Mouse (Mus musculus) heart, embryonic 10.5 days (tissue): ENCODE results near the gene Slc45a3. TPM values are rescaled to one million over a fixed set of nuclear protein-coding genes. Genes with fewer than 3 reads are reported as not detected.

Source experiments
- DNase-seq: peaks from one replicate; pipeline ENCODE4 v3.0.0-alpha.2; 2017; ENCODE audit warnings: low spot score
- H3K27ac ChIP-seq: fragments of 300-500 bp; sonication (generic); 2 replicates; pipeline ENCODE4 v1.5.1; 2016; ENCODE audit warnings: mild to moderate bottlenecking
- H3K27me3 ChIP-seq: fragments of 300-500 bp; sonication (generic); 2 replicates; pipeline ENCODE4 v1.6.1; 2016; ENCODE audit warnings: mild to moderate bottlenecking; ENCODE audit not compliant: poor library complexity, insufficient read depth, severe bottlenecking
- H3K36me3 ChIP-seq: fragments of 300-500 bp; sonication (generic); 2 replicates; pipeline ENCODE4 v1.6.1; 2016; ENCODE audit warnings: mild to moderate bottlenecking, moderate library complexity
- H3K4me1 ChIP-seq: fragments of 300-500 bp; sonication (generic); 2 replicates; pipeline ENCODE4 v1.6.1; 2016; ENCODE audit warnings: mild to moderate bottlenecking
- H3K4me3 ChIP-seq: fragments of 300-500 bp; sonication (generic); 2 replicates; pipeline ENCODE4 v1.5.1; 2016; ENCODE audit warnings: mild to moderate bottlenecking, moderate library complexity
- H3K9me3 ChIP-seq: fragments of 300-500 bp; sonication (generic); 2 replicates; pipeline ENCODE4 v1.6.1; 2016; ENCODE audit warnings: mild to moderate bottlenecking, moderate library complexity
- WGBS: fragments of 180-500 bp; shearing (Covaris S2); methylation state at CpG from one replicate; pipeline ENCODE4 v1.1.7; 2016; 5-methylcytosine and 5-hydroxymethylcytosine counted together
- polyA plus RNA-seq: library from polyadenylated mRNA; unstranded; fragments of >200 nt; fragmentation: Nextera tagmentation; extraction: Ambion mirVana; gene quantifications from 2 replicates; pipeline ENCODE4 v1.2.1, GENCODE M21; 2016

Gene Slc45a3
- polyA plus RNA-seq, 1 experiment from 2014 or later: 1.9 TPM

DNA sequence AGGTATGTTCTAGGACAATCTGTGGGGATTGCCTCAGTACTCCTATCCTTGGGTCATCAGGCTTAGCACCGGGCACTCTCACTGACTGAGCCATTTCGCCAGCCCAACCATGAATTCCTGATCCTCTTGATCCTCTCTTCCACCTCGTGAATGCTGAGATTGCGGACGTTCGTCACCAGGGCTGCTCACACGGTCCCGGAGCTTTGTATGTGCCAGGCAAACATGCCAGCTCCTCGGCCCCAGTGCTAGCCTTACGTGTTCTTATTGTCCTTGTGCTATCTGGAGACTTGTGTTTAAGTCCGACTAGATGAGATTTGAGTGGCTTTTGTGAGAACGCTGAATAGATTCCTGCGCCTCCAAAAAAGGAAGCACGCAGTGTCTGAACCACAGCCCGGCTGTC, 24.7 kb downstream of the Slc45a3 start:
- 72% methylated on average over 15 of the region's 15 CpGs for WGBS
- DNase-seq: no peak
- Histone ChIP-seq H3K4me1 (no peaks in the 10 kb centered on the region), H3K9me3 (no peaks in the 10 kb centered on the region), H3K4me3 (no peak overlapping the region), H3K27me3 (0 out of 2 replicates have a peak, but pooled peaks cover under 1% of the 10 kb centered on the region), H3K27ac (no peak overlapping the region), H3K36me3 (no peaks in the 10 kb centered on the region)

DNA sequence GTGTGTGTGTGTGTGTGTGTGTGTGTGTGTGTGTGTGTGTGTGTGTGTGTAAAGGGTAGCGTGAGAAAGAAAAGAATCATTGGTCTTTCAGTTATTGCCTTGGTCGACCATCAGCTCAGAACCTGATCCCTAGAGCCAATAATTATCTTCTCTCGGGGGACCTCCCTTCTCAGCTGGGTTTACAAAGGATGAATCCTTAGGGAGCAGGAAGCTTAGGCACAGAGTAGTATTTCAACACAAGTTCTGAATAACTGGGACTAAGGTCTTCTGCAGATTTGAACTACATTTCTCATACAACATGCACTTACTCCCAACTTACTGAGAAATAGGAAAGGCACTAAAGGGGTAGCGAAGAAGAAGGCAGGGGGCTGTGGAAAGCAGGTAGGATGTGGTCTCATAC, 26.7 kb downstream of the Slc45a3 start:
- Histone ChIP-seq H3K27me3 (0 out of 2 replicates have a peak, but pooled peaks cover 4% of the 10 kb centered on the region), H3K36me3 (no peaks in the 10 kb centered on the region), H3K4me1 (no peaks in the 10 kb centered on the region), H3K4me3 (no peak overlapping the region), H3K9me3 (no peaks in the 10 kb centered on the region), H3K27ac (no peak overlapping the region)
- 70% methylated on average over 4 of the region's 4 CpGs for WGBS
- DNase-seq: no peak

DNA sequence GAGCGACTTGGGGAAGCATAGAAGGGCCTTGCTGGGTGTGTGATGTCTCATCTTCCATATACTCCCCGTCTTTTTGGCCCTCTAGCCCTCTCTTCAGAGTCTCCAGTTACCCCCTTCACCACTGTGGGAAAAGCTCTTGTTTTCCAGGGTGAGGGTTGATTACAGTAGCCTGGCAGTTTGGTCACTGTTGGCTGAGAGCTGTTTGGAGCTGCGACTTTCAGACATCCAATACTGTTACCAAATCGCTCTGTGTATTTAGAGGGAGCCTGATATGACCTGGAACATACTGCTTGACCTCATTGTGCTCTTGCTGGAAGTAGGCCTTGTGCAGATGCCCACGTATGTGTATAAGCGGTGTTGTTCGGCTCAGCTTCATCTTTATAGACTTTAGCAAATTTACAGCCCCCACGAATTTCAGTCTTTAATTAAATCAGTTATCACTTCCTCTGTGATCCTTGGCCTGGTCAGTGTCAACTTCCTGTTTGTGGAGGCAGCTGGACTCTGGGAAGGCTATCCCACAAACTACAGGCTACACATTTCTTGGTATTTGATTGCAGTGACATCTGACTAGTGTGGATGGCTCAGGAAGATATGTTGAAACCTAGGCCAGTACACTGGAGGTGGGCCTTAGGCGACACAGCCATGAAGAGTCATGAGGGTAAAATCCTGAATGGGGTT, 27.5 kb downstream of the Slc45a3 start:
- Histone ChIP-seq H3K9me3 (no peaks in the 10 kb centered on the region), H3K4me3 (no peak overlapping the region), H3K27ac (no peak overlapping the region), H3K4me1 (no peaks in the 10 kb centered on the region), H3K36me3 (no peaks in the 10 kb centered on the region), H3K27me3 (0 out of 2 replicates have a peak, but pooled peaks cover 4% of the 10 kb centered on the region)
- DNase-seq: no peak
- WGBS: 78% methylated on average over 9 of the region's 9 CpGs

DNA sequence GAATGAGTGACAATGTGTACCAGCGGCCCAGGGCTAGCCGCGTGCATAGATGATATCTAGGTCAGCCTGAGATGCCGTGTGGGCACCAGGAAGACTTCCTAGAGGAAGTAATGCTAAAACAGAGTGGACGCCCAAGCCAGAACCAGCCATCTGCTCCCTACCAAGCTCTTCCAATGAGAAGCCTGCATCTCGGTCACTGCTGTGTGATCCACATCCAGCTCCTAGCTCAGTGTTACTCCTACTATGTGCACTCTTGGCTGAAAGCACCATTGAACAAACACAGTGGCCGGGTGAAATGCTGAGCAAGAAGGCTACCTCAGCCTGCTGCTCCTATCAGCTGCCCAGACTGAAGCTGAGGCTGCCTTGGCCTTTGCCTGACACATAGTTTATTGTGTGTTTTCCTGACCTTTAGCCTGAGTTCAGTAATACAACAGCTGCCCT, 29.8 kb downstream of the Slc45a3 start:
- no peak for DNase-seq
- no peak overlapping the region for H3K27ac ChIP-seq
- H3K27me3 ChIP-seq: 0 out of 2 replicates have a peak, but pooled peaks cover 4% of the 10 kb centered on the region
- no peaks in the 10 kb centered on the region for H3K4me1 ChIP-seq
- WGBS: 76% methylated on average over 7 of the region's 7 CpGs
- no peaks in the 10 kb centered on the region for H3K9me3 ChIP-seq
- H3K36me3 ChIP-seq: no peaks in the 10 kb centered on the region
- H3K4me3 ChIP-seq: no peak overlapping the region

DNA sequence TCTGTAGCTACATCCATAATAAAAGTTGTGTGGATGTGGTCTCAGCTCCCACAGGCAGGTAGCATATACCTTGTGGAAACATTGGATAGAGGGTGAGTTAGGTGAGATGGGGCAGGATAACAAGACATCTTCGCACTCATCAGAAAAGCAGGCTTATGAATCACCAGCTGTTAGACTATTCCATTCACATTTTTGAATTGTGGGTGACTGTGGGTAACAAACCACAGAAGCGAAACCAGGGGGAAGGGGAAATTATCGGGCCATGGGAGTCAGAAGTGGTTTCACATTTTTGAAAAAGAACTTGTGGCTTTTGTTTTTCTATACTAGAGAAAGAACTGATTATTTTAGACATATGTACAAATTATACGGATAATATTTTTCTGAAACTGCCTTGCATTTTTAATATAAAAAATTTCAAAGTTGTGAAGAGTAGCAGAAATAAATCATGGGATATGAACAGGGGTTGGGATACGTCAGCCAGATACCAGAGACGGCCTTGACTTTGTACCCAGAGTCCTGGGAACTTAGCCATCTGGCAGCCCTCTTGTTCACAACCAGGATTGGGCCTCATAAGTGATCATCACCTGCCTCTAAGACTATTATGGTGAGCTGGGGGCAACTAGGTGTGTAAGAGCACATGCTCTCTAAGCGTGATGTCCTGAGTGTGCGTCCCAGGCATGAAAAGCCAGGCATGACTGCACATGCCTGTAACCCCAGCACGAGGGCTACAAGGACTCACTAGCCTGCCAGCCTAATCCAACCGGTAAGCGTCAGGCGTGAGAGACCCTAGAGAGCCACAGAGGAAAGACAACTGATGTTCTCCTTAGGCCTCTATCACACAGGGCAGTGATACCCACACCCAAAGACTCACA, 30.6 kb downstream of the Slc45a3 start:
- Histone ChIP-seq H3K9me3 (no peaks in the 10 kb centered on the region), H3K27ac (no peak overlapping the region), H3K4me1 (no peaks in the 10 kb centered on the region), H3K36me3 (no peaks in the 10 kb centered on the region), H3K27me3 (0 out of 2 replicates have a peak, but pooled peaks cover 4% of the 10 kb centered on the region), H3K4me3 (no peak overlapping the region)
- 82% methylated on average over 12 of the region's 12 CpGs for WGBS
- DNase-seq: no peak

DNA sequence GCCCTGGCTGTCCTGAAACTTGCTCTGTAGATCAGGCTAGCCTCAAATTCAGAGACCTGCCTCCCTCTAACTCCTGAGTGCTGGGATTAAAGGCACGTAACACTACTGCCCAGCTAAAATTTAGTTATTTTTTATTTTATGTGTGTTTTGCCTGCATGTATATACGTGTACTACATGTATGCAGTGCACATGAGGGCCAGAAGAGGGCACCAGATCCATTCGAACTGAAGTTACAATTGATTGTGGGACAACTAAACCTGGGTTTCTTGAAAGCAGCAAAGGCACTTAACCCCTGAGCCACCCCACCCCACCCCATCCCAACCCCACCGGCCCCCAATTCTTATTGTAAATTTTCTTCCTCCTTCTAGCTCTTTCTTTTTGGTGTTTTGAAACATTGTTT, 32.3 kb downstream of the Slc45a3 start:
- Histone ChIP-seq H3K27me3 (0 out of 2 replicates have a peak, but pooled peaks cover 4% of the 10 kb centered on the region), H3K9me3 (no peaks in the 10 kb centered on the region), H3K4me1 (no peaks in the 10 kb centered on the region), H3K27ac (no peak overlapping the region), H3K36me3 (no peaks in the 10 kb centered on the region), H3K4me3 (no peak overlapping the region)
- WGBS: 33% methylated on average over 4 of the region's 4 CpGs
- no peak for DNase-seq

DNA sequence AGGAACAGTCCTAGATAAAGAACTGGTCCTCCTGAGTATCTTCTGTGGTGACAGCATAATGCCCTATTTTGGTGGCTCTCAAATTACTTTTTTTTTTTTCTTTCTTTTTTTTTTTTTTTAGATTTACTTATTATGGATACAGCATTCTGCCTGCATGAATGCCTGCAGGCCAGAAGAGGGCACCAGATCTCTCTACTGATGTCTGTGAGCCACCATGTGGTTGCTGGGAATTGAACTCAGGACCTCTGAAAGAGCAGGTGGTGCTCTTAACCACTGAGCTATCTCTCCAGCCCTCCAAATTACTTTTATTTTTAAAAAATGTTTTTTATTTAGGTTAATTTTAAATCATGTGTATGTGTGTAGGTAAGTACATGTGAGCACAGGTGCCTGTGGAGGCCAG, 37.7 kb downstream of the Slc45a3 start:
- no peak overlapping the region for H3K27ac ChIP-seq
- H3K27me3 ChIP-seq: no peaks in the 10 kb centered on the region
- no peak for DNase-seq
- no peaks in the 10 kb centered on the region for H3K4me1 ChIP-seq
- H3K9me3 ChIP-seq: no peaks in the 10 kb centered on the region
- H3K4me3 ChIP-seq: no peak overlapping the region
- no peaks in the 10 kb centered on the region for H3K36me3 ChIP-seq

DNA sequence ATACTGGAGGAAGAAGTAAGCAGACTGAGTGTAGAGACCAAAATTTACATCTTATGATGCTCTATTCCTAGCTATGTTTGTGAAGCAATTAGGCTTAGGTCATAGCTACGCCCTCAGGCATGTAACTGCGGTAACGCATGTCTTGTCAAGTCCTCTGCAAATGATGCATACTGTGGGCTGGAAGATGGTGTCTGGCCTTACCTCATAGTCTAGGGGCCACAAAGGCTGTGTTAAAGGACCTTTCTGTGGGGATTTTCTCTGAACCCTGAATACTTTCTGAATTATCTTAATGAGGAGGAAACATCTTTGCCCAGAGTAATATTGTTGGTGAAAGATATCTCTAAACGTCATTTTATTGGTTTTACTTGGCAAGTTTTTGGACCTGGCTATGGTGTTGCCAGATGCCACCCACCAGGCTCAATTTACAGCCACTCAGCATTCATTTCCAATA, 39.1 kb downstream of the Slc45a3 start:
- Histone ChIP-seq H3K36me3 (no peaks in the 10 kb centered on the region), H3K4me3 (no peak overlapping the region), H3K4me1 (0 out of 2 replicates have a peak, but pooled peaks cover 8% of the 10 kb centered on the region), H3K9me3 (no peaks in the 10 kb centered on the region), H3K27me3 (no peaks in the 10 kb centered on the region), H3K27ac (no peak overlapping the region)
- WGBS: 81% methylated on average over 4 of the region's 4 CpGs
- no peak for DNase-seq

DNA sequence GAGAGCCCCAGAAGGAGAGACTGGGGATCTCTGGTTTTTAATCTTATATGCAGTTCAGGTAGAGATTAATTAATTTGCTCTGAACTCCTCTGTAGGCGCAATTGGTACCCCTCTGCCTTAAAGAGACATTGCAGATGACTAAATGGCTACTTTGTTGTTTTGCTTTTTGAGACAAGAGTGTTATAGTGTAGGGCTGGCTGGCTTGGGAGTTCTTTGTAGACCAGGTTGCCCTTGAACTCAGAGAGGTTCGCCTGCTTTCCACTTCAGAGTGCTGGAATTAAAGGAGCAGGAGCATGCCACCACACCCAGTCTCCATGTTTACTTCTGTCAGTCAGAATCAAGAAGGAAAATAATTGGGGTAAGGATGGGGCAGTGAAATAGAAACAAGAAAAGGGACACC, 40.3 kb downstream of the Slc45a3 start:
- Histone ChIP-seq H3K9me3 (no peaks in the 10 kb centered on the region), H3K27ac (no peak overlapping the region), H3K4me1 (0 out of 2 replicates have a peak, but pooled peaks cover 8% of the 10 kb centered on the region), H3K4me3 (no peak overlapping the region), H3K36me3 (no peaks in the 10 kb centered on the region), H3K27me3 (no peaks in the 10 kb centered on the region)
- no peak for DNase-seq
- WGBS: 60% methylated on average over 2 of the region's 2 CpGs

DNA sequence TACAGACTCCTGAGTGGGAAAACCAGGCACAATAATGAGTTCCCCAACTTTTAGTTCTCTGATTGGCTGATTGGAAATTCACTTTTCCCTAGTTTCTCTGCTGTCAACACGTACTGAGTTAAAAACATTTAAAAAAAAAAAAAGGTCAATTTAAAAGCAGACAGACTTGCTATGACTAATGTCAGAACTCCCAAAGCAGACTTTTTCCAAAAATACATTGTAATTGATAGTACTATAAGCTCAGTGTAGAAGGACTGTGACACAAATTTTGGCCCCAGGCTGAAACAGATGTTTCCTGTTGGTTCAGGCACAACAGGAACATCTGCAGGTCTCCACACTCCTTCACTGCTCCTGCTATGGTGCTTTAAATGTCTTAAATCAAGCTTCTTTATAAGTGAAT, 41.0 kb downstream of the Slc45a3 start:
- Histone ChIP-seq H3K4me1 (peaks cover 11% of the 10 kb centered on the region; the same call in 1 of the 2 replicates), H3K36me3 (no peaks in the 10 kb centered on the region), H3K27ac (no peak overlapping the region), H3K27me3 (no peaks in the 10 kb centered on the region), H3K4me3 (no peak overlapping the region), H3K9me3 (no peaks in the 10 kb centered on the region)
- DNase-seq: no peak
- 55% methylated on average over 1 of the region's 1 CpGs for WGBS

DNA sequence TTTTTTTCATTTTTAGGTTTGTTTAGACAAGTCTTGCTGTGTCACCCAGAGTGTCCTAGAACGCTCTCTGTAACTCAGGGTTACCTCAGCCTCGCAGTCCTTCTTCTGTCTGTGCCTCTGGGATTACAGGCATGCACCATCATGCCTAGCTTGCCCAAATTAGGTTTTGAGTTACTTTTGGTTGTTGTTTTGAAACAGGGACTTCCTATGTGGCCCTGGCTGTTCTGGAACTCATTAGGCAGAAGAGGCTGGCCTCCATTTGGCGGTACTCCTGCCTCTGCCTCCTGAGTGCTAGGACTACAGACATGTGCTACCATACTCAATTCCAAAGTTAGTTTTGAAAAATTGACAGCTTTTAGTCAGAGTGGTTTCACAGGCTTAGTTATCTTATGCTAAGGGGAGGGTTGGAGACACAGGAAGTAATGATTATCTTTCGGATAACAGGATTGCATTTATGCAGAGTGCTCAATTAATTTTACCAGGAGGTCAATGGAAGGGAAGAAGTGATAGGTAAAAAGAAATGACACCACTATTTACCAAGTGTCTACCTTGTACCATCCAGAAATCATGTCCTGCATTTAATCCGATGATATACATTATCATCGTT, 41.9 kb downstream of the Slc45a3 start:
- H3K9me3 ChIP-seq: no peaks in the 10 kb centered on the region
- H3K36me3 ChIP-seq: no peaks in the 10 kb centered on the region
- no peak for DNase-seq
- no peak overlapping the region for H3K27ac ChIP-seq
- peaks cover 20% of the 10 kb centered on the region for H3K4me1 ChIP-seq
- no peaks in the 10 kb centered on the region for H3K27me3 ChIP-seq
- WGBS: 80% methylated on average over 6 of the region's 6 CpGs
- no peak overlapping the region for H3K4me3 ChIP-seq

DNA sequence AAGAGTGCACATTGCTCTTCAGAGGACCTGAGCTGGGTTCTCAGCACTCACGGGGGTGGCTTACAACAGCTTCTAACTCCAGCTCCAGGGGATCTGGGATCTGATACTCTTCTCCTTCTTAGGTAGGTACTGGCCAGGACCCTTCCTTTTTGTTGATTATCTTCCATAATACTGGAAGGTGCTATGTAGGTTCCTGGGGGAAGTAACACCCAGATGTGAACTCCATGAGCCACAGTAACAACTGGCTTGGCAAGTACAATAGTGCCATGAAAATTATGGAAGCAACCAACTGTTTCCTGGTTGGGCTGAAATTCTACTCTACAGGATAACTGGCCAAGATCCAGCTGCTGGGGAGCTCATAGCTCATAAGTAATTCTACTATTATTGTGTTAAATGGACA, 42.7 kb downstream of the Slc45a3 start:
- WGBS: 73% methylated on average over 1 of the region's 1 CpGs
- Histone ChIP-seq H3K27me3 (no peaks in the 10 kb centered on the region), H3K36me3 (no peaks in the 10 kb centered on the region), H3K4me1 (peaks cover 23% of the 10 kb centered on the region), H3K27ac (no peak overlapping the region), H3K4me3 (no peak overlapping the region), H3K9me3 (no peaks in the 10 kb centered on the region)
- DNase-seq: no peak

DNA sequence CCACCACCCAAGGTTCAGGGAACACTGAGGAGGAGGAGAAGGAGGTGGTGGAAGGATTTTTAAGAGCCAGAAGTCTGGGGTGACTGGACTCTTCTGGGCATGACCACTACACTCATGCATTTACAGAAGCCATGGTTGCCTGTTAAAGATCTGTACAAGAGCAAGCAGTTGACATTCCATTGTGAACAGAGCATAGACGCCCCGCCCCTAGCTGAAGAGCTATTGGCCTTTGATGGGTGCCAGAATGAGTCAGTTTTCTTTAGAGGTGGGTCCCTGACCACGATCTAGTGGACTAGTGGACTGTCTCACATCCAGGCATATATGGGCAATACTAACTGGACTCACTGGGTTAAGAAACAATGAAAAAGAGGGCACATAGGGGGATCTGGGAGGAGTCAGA, 43.3 kb downstream of the Slc45a3 start:
- Histone ChIP-seq H3K36me3 (no peaks in the 10 kb centered on the region), H3K9me3 (no peaks in the 10 kb centered on the region), H3K4me1 (peaks cover 23% of the 10 kb centered on the region), H3K27me3 (no peaks in the 10 kb centered on the region), H3K27ac (no peak overlapping the region), H3K4me3 (no peak overlapping the region)
- WGBS: 79% methylated on average over 3 of the region's 3 CpGs
- DNase-seq: no peak
